Mouse (Mus musculus) gastrocnemius, postnatal 36 days (tissue): ENCODE measurements around the gene Map4k3. TPM values are rescaled to one million over a fixed set of nuclear protein-coding genes. Genes with fewer than 3 reads are reported as not detected.
A peak's percentile ranks its signal among the peaks of the same experiment; 100 is the strongest.
"Not testable (repeated sequence)": the region's sequence is repeated elsewhere in the genome, so short reads cannot be mapped to it uniquely, and the experiment has no call there.

Experiments
- DNase-seq, 2 experiments: peaks; one replicate each; pipeline ENCODE4 v3.0.0; 2022
- intact Hi-C: fragments of 180-260 bp; cut with DNase I; formaldehyde crosslinking; loops from one replicate; pipeline ENCODE4 v1.15.1; 2025
- total RNA-seq, 2 experiments: library from RNA; stranded (reverse); gene quantifications; 2 replicates each; pipeline ENCODE4 v1.2.3; 2021

Map4k3 gene
- total RNA-seq, 2 experiments from 2014 or later = 10.6 to 14.2 TPM

DNA sequence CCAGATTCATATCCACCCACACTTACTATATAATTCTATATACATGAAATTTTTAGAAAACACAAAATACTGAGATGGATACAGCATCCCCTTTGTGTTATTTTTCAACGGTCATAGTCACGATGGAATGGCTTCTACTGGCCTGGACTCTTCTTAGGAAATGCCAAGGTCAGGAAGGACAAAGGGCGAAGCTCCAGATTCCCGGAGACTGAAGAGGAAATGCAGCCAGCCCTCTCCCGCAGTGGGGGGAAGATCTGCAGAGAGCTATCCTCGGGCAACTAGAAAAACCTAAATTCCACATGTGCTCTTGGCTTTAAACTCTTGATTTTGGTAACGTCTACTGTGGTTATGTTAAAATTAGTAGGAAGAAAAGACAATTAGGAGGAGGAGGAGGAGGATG is 153.3 kb downstream of the Map4k3 start:
- DNase-seq = no peak
- intact Hi-C loops = no loop called here

DNA sequence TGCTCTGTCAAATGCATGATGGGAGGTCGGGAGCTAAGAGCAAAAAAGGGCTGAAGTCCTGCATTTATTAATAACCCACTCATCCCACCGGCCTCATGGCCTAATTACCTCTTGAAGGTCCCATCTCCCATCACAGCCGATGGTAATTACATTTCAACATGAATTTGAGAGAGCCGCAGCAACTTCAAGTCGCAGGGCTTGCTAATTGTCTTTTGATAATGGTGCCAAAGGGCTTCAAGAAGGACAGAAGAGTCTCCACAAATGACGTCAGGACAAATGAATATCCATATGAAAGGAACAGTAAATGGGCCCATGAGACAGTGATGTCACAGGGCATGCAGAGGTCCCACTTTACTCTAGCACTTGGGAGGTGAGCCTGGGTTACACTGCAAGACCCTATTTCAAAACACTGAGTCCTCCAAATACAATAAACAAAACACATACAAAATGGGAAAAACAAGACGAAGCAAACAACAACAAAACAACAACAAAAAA is 153.8 kb downstream of the Map4k3 start:
- intact Hi-C loops = no loop called here
- DNase-seq = no peak

DNA sequence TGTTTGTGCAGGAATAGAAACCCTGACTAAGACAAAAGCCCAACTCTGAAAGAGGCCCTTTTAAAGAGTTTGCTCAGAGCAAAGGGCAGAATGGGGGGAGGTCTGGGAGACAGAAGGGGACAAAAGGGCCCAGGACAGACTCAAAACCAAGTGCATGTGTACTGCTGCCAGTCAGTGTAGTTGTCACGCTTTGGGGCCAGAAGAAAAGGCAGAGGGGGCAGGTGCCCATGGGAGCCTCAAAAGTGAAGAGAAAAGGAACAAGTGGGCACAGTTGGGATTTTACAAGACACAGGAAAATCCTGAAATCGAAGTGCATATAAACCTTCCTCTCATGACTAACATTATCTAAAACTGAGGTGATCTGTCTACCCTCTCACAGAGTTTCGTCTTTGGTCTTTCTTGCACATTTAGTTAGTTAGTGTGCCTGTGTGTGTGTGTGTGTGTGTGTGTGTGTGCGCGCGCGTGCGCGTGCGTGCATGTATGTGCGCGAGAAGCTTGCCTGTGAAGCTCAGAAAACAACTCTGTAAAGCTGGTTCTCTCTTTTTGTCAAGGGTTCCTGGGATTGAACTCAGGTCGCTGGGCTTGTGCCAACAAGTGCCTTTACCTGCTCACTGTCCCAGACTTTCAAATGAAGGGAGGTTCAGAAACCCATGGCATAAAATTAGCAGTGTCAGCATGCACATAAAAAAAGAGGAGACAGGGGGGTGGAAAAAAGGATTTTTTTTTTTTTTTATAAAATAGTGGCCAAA is 155.9 kb downstream of the Map4k3 start:
- no peak for DNase-seq
- intact Hi-C loops = no loop called here

DNA sequence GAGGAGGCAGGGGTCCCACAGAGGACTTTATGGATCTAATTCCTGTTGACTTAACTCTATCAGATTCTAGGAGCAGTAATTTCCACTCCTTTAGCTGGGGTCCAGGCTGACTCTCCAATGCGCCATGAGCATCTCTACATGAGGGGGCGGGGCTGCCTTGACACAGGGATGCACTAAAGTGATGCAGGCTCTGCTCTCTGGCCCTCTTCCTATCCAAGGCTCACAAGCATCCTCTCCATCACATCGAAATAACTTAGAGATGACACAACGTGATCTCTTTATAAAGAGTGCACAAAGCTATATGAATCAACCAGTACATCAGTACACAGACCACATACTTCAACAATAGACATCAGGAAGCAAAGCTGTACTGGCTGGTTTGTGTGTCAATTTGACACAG is 156.8 kb downstream of the Map4k3 start:
- no peak for DNase-seq
- intact Hi-C loops = no loop called here

DNA sequence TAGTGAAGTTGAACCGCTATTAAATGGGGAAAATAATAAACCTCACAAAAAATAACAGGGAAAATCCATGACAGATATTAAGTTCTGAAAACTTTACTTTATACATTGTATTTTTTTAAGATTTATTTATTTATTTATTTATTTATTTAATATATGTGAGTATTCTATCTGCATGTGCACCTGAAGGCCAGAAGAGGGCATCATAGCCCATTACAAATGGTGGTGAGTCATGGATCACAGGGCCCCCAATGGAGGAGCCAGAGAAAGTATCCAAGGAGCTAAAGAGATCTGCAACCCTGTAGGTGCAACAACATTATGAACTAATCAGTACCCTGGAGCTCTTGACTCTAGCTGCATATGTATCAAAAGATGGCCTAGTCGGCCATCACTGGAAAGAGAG is 158.6 kb downstream of the Map4k3 start:
- DNase-seq, intact Hi-C loops: not testable (repeated sequence)

DNA sequence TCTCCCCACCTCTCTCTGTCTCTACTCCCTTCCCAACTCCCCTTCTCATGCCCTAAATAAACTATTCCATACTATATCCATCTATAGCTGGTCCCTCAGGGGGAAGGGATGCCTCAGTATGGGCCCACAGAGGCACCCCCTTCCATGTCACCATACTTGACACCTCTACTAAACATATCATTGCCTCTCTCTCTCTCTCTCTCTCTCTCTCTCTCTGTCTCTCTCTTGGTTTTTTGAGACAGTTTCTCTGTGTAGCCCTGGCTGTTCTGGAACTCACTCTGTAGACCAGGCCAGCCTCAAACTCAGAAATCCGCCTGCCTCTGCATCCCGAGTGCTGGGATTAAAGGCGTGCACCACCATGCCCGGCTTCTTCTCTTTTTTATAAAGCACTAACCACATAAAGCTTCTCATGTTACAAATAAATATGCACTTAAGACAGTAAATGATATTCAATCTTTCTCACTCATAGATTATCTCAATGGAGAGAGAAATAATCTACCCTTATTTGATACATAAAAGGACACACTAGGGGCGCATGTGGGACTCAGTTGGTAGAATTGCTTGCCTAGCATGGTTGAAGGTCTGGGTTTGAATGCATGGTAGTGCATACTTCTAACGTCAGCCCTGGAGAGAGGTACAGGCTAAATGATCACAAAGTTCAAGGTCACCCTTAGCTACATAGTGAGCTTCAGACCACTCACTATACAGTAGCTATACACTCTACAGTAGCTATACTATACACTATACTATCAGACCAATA is 159.3 kb downstream of the Map4k3 start:
- intact Hi-C loops = no loop called here
- no peak for DNase-seq

DNA sequence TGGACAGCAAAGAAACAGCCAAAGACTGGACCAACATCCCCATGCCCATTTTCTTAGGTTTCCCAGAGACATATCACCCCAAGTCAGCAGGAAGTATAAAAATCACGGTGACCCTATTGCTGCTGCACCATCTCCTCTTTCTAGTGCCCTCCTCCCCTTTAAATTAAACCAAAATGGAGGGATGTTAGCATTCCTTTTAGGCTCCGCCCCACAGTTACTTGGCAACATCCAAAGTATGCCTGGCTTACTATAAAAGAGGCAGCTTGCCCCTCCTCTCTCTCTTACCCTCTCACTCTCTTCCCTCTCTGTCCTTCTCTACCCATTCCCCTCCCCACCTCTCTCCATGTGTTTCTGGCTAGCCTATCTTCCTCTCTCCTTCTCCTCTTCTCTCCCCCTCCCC is 159.8 kb downstream of the Map4k3 start:
- no peak for DNase-seq
- intact Hi-C loops = no loop called here

DNA sequence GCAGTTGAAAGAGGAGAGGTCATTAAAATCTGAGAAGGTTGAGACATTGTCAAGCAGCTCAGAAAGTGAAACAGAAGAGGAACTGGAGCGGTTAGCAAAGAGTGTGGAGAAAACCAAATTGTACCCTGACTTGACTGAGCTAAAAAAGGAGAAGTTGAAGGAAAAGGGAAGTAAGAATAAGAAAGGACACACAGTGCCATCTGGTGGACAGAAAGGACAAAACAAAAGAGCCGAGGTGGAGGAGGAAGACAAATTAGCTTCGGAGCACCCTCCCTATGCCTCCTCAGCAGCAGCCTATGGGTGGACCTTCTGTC is 163.7 kb downstream of the Map4k3 start:
- DNase-seq = no peak
- intact Hi-C loops = no loop called here

DNA sequence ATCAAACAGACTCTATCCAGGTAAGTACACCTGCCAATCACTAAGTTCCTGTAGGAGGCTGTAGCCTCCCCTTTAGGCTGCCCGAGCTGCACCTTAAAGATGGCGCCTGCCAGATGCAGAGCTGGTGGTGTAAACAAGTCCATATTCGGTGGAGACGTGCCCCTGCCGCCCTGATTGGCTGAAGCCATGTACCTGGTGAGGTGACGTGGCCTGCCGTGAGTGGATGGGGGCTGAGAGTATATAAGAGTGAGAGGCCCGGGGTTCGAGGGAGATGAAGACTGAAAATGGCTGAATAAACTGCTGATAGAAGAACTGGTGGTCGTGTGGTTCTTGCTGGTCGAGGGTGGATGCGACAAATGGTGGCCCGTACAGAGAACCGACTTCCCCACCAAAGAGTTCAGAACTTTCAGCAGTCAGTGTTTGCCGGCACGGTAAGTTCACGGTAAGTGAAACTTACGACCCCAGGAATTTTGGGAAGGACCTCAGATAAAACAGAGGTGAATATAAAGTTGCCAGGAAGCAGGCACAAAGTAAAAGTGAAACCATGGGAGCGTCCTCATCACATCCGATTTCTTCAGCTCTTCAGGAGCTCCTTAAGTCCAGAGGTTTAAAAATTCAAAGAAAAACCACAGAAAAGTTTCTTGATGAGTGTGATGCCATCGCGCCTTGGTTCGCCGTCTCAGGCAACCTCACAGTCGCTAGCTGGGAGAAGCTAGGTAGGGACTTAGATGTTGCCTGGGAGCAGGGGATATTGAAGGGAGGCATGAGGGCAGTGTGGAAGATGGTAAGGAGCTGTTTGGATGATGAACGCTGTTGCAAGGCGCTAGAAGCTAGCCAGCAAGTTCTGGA is 164.3 kb downstream of the Map4k3 start:
- DNase-seq, intact Hi-C loops: not testable (repeated sequence)

DNA sequence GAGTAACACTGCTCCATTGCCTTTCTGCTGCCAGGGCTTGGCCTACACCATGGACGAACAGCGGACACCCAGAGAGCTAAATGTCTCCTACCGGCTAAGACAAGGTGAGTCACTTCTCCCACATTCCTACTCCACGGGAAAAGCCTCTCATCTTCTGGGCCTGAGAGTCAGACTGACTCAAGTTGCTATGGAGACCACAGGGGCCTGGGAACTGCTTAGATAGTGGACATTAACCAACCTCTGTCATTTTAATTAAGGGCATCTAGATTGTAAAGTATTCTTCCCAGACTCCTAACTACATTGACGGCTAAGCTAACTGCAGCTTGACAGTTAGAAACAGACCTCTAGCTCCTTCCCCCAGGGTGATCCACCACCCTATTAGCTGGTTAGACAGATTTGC is 165.5 kb downstream of the Map4k3 start:
- intact Hi-C loops = no loop called here
- DNase-seq = no peak

DNA sequence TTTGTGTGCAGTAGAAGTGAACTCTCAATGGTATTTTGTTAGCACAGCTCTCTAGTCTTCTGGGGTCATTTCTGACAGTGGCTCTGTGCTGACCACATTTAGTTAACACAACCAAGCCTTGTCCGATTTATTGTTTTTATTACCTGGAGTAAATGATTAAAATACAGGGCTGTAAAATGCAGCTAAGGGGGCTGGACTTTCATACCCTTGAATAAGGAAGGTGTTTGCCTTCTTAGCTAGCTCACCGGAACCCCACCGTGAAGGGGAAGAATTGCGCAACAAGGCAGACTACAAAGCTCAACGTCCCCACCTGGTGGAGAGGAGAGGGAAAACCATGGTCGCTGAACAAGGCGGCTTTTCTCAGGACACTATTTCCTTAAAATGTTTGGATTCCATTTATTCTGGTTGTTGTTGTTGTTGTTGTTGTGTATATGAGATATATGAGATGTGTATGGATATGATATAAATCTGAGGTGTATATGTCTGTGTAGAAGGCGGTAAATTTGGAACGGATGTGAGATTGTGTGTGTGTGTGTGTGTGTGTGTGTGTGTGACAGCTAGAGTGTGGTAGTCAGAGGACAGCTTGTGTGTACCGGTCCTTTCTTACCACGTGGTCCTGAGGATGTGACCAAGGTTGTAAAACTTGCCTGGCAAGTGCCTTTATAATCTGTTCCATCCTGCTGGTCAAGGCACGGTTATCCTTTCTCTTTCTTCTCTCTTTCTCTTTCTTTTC is 167.4 kb downstream of the Map4k3 start:
- DNase-seq = peak; percentile 48 to 49
- intact Hi-C loops = no loop called here

DNA sequence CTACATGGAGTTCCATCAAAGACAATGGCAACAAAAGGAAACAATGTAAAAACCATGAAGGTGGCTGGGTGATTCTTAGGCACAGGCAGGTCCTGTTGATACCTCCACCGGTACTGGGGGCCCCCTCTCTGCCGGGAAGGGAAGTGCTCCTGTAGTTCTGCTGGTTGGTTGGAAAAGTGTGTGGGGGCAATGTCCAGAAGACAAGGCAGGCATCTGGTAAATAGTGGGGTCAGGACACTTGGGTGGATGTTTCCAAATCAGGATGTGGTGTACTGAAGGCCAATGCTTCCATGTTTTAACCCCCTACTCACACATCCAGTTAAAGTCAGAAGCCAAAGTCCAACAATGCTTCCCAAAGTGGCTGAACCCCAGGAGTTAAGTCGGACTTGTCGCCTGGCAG is 168.5 kb downstream of the Map4k3 start:
- intact Hi-C loops = loop anchor here (2.0 to 10.0 kb wide), 2 partner anchors 101 to 265 kb away; partner anchors contain the start of genes Dhx57 and Morn2
- no peak for DNase-seq

DNA sequence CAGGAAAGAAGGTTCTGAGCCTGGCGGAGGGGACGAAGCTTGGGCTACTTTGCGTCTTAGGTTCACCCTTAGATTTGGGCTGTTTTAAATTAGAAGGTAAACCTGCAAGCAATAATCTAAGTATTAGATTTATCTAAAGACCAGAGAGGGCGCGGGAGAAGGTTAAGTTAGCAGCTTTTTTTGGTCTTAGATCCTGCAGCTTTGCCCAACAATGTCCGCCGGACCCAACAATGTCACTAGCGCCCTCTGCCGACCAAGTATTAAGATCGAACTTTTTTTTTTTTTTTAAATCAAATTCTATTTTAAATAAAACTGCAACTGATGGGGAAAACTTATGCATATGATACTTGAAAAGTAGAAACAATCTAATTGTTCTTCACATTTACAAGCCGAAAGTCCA is 169.2 kb downstream of the Map4k3 start:
- intact Hi-C loops = loop anchor here (2.0 to 10.0 kb wide), 2 partner anchors 100 to 264 kb away; partner anchors contain the start of genes Dhx57 and Morn2
- DNase-seq = no peak

DNA sequence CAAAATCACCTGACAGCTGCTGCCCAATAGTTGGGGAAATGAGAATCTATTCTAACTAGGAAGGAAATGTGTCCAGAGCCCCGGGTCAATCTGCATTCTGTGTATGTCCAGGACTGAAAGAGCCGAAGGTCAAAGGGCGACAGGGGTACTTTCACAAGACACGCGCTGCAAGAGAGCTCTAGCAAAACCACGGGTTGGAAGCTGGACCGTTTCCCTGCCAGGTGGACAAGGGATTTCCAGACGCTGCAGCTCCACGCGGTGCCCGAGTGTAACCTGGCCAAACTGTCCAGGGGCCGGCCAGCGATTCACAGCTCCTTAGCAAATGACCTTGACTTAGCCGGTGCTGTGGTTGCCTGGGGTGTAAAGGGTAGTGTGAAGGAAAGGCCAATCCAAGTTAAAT is 169.7 kb downstream of the Map4k3 start:
- intact Hi-C loops = loop anchor here (2.0 to 10.0 kb wide), 2 partner anchors 100 to 264 kb away; partner anchors contain the start of genes Dhx57 and Morn2
- no peak for DNase-seq

DNA sequence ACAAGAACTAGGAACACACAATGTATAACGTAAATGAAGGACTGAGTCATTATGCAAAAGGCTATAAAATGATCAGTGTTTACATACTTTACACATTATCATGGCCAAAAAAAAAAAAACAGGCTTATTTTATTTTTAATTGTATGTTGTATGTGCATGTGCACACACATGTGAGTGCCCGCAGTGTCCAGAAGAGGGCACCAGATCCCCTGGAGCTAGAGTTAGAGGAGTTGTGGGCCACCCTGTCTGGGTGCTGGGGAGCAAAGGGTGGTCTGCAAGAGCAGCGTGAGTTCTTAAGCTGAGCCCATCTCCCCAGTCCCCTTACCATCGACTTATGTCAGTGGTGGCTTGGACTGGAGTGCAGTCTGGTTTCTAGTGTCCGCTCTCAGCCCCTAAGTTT is 170.8 kb downstream of the Map4k3 start:
- intact Hi-C loops = loop anchor here (10.0 kb wide), 1 partner anchor 263 kb away; the partner anchor contains the start of genes Dhx57 and Morn2
- DNase-seq = no peak

DNA sequence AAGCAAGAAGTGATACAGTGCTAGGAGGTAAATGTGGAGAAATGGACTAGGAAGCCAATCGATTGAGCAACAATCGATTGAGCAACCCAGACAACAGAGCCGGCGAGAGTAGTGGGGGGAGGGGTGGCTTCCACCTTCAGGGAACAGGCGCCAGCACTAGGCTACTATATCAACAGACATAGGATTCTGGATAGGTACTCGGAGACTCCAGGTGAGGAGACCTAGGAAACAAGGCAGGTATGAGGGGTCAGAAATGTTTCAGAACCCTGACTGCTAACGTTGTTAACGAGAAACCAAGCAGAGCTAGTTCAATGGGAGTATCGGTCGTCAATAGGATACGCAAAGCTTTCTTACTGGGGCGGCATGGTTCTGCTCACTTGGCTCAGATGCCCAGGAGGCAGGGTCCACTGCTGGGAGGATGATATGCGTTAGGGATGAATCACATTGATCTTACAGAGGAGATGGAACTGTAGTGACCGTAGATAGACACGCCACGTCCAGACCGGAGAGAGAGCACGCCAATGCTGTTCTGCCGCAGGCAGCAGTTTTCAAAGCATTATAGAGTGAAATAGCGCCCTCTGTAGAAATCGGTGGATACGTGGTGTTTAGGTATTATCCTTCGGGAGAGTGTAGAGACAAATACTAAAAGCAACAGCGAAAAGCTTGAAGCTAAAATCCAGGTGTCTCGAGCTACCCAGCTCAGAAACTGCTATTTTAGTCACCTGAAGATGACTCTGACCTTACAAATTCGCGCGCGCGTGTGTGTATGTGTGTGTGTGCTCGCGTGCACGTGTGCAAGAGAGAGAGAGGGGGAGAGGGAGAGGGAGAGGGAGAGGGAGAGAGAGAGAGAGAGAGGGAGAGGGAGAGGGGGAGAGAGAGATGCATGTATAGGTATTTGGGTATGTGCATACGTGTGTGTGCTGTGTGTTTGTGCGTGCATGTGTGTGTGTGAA is 174.7 kb downstream of the Map4k3 start:
- peak; percentile 50 to 63 for DNase-seq
- intact Hi-C loops = loop anchor here (2.0 to 10.0 kb wide), 2 partner anchors 99 to 259 kb away; partner anchors contain the start of genes Dhx57 and Morn2

DNA sequence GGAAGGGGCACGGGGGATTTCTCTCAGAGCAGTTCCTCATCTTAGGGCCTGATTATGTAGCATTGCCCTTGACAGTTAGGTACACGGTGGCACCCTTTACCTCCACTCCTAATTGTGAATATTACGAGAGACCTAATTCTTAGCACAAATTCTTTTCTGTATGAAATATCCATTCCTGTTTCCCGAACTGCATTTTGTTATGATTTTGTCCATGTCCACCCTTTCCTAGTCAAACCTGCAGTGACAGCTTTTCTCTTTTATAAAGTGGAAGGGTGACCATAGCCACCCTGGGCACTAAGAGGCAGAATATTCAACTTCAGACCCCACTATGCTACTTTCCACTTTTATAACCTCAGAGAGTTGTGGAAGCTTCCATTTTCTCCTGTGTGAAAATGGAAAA is 175.6 kb downstream of the Map4k3 start:
- DNase-seq = no peak
- intact Hi-C loops = loop anchor here (2.0 to 10.0 kb wide), 2 partner anchors 98 to 258 kb away; partner anchors contain the start of genes Dhx57 and Morn2

DNA sequence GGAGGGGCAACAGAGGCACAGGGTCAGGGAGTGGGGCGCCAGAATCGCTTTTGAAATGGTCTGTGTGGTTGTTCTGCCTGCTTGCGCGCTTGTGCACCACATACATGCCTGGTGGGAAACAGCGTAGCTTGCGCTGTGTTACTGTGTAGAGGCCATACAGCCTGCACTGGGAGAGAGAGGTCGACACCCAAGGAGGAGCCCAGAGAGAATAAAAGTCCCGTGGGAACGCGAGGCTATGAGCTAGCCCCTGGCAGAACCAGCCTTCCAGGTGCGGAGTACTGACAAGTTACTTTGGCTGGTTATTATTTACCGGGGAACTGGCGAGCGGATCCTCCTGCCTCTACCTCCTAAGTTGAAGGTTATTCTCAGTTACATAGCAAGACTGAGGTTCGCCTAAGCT is 177.3 kb downstream of the Map4k3 start:
- intact Hi-C loops = loop anchor here (10.0 kb wide), 1 partner anchor 256 kb away; the partner anchor contains the start of genes Dhx57 and Morn2
- DNase-seq = no peak

DNA sequence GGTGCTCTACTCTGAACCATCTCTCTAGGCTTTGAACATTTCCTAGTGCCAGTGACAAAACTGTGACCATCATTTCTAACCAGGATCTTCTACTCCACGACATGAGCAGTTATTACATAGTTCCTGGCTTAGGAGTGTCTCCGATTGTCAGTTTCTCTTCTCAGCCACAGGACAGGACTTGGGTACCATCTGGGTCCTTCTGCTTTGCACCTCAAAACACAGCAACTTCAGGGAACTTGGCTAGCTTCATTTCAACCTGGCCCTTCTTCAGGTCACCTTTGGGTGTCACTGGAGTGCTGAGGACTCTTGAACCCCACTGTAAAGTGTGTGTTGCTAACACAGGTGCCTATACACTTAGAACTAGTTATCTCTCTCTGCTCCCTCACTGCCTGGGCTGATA is 181.4 kb downstream of the Map4k3 start:
- DNase-seq = no peak
- intact Hi-C loops = no loop called here
